Mouse (Mus musculus): ENCODE data around the gene Dennd5a.

- TF ChIP-seq CTCF (IDR thresholded peaks at IDR 0.05; ENCODE audit: low read depth) (no peak), EP300 (optimal IDR thresholded peaks at IDR 0.05) (no peak)
Measured at GRCm38 (mm10) chr7:109852752-109853212, 107.5 kb downstream of the Dennd5a start.

Data from stomach, postnatal 0 days (tissue).